Mouse (Mus musculus) heart, embryonic 16.5 days (tissue): Measurements from ENCODE around the gene Paxip1. TPM values are rescaled to one million over a fixed set of nuclear protein-coding genes. Genes with fewer than 3 reads are reported as not detected.
A peak's percentile ranks its signal among the peaks of the same experiment; 100 is the strongest.

Experiments used
- ATAC-seq: fragments of 200-750 bp; cut with Nextera tagmentation; replicated peaks from 2 replicates; pipeline ENCODE4 v1.8.0; 2017; ENCODE audit warnings: moderate number of reproducible peaks; ENCODE audit not compliant: insufficient read depth, low FRiP score; ENCODE audit errors: extremely low read depth
- H3K27ac ChIP-seq: fragments of 300-500 bp; sonication (generic); 2 replicates; pipeline ENCODE4 v1.5.1; 2014; ENCODE audit warnings: mild to moderate bottlenecking, low read length, control low read depth, moderate library complexity
- H3K27me3 ChIP-seq: fragments of 300-500 bp; sonication (generic); 2 replicates; pipeline ENCODE4 v1.6.1; 2014; ENCODE audit warnings: low read length, mixed read lengths; ENCODE audit not compliant: control insufficient read depth, insufficient read depth
- H3K36me3 ChIP-seq: fragments of 300-500 bp; sonication (generic); 2 replicates; pipeline ENCODE4 v1.6.1; 2014; ENCODE audit not compliant: control insufficient read depth, insufficient read depth
- H3K4me1 ChIP-seq: fragments of 300-500 bp; sonication (generic); 2 replicates; pipeline ENCODE4 v1.6.1; 2014; ENCODE audit warnings: low read length, mixed read lengths; ENCODE audit not compliant: control insufficient read depth, insufficient read depth
- H3K4me2 ChIP-seq: fragments of 300-500 bp; sonication (generic); 2 replicates; pipeline ENCODE4 v1.6.1; 2014; ENCODE audit warnings: low read depth, mild to moderate bottlenecking, control low read depth, low read length
- H3K4me3 ChIP-seq: fragments of 300-500 bp; sonication (generic); 2 replicates; pipeline ENCODE4 v1.5.1; 2014; ENCODE audit warnings: mild to moderate bottlenecking, control low read depth, low read length
- H3K9ac ChIP-seq: fragments of 300-500 bp; sonication (generic); 2 replicates; pipeline ENCODE4 v1.6.1; 2014; ENCODE audit warnings: low read length, control low read depth
- H3K9me3 ChIP-seq: fragments of 300-500 bp; sonication (generic); replicated peaks from 2 replicates; pipeline ENCODE4 v1.6.1; 2016; ENCODE audit warnings: low read length; ENCODE audit not compliant: control insufficient read depth
- WGBS: fragments of 180-500 bp; shearing (Covaris S2); extraction: QIAGEN DNeasy Blood & Tissue Kit; methylation state at CpG from one replicate; pipeline ENCODE4 v1.1.7; 2014; 5-methylcytosine and 5-hydroxymethylcytosine counted together
- polyA plus RNA-seq: library from polyadenylated mRNA; unstranded; fragments of >200 nt; fragmentation: Nextera tagmentation; extraction: Ambion mirVana; gene quantifications from 2 replicates; pipeline ENCODE4 v1.2.1, GENCODE M21; 2015

Gene Paxip1
- polyA plus RNA-seq, 1 experiment from 2014 or later, result 19.4 TPM

GRCm38 (mm10) chr5:27739216-27739615 lies 52.3 kb downstream of the Paxip1 start:
- H3K27me3 ChIP-seq, result no peaks in the 10 kb centered on the region
- ATAC-seq, result no peak

GRCm38 (mm10) chr5:27737168-27737567 lies 54.3 kb downstream of the Paxip1 start:
- no peak overlapping the region for H3K4me3 ChIP-seq
- no peak overlapping the region for H3K9ac ChIP-seq
- ATAC-seq, result peak; percentile 60; the same call in 1 of the 2 replicates
- H3K4me1 ChIP-seq, result no peaks in the 10 kb centered on the region
- WGBS, result 4% methylated on average over 3 of the region's 3 CpGs
- H3K36me3 ChIP-seq, result peaks cover 8% of the 10 kb centered on the region
- H3K27ac ChIP-seq, result no peak overlapping the region
- H3K4me2 ChIP-seq, result no peak overlapping the region
- H3K27me3 ChIP-seq, result no peaks in the 10 kb centered on the region
- H3K9me3 ChIP-seq, result no peaks in the 10 kb centered on the region

More at GRCm38 (mm10) chr5:27739216-27739615, 52.3 kb downstream of the Paxip1 start:
- Histone ChIP-seq H3K4me3 (no peak overlapping the region), H3K36me3 (peaks cover 26% of the 10 kb centered on the region), H3K4me2 (no peak overlapping the region), H3K4me1 (no peaks in the 10 kb centered on the region), H3K9ac (no peak overlapping the region), H3K27ac (no peak overlapping the region), H3K9me3 (no peaks in the 10 kb centered on the region)
- WGBS, result 77% methylated on average over 6 of the region's 6 CpGs

GRCm38 (mm10) chr5:27732288-27732868 lies 59.1 kb downstream of the Paxip1 start:
- no peaks in the 10 kb centered on the region for H3K4me1 ChIP-seq
- no peak overlapping the region for H3K4me3 ChIP-seq
- H3K4me2 ChIP-seq, result no peak overlapping the region
- H3K27me3 ChIP-seq, result no peaks in the 10 kb centered on the region
- no peak for ATAC-seq
- H3K27ac ChIP-seq, result no peak overlapping the region
- H3K9me3 ChIP-seq, result no peaks in the 10 kb centered on the region
- no peak overlapping the region for H3K9ac ChIP-seq
- 55% methylated on average over 5 of the region's 5 CpGs for WGBS
- no peaks in the 10 kb centered on the region for H3K36me3 ChIP-seq

GRCm38 (mm10) chr5:27731392-27731791 lies 60.1 kb downstream of the Paxip1 start:
- 69% methylated on average over 1 of the region's 1 CpGs for WGBS
- no peak for ATAC-seq

GRCm38 (mm10) chr5:27730666-27731065 lies 60.8 kb downstream of the Paxip1 start:
- WGBS, result 49% methylated on average over 5 of the region's 5 CpGs
- Histone ChIP-seq H3K27me3 (no peaks in the 10 kb centered on the region), H3K4me3 (no peak overlapping the region), H3K9me3 (no peaks in the 10 kb centered on the region), H3K9ac (no peak overlapping the region), H3K4me2 (no peak overlapping the region), H3K27ac (no peak overlapping the region), H3K4me1 (no peaks in the 10 kb centered on the region), H3K36me3 (no peaks in the 10 kb centered on the region)
- no peak for ATAC-seq

More at GRCm38 (mm10) chr5:27731392-27731791, 60.1 kb downstream of the Paxip1 start:
- no peak overlapping the region for H3K9ac ChIP-seq
- H3K27ac ChIP-seq, result no peak overlapping the region
- no peak overlapping the region for H3K4me2 ChIP-seq
- H3K27me3 ChIP-seq, result no peaks in the 10 kb centered on the region
- no peaks in the 10 kb centered on the region for H3K4me1 ChIP-seq
- H3K9me3 ChIP-seq, result no peaks in the 10 kb centered on the region
- no peak overlapping the region for H3K4me3 ChIP-seq
- H3K36me3 ChIP-seq, result no peaks in the 10 kb centered on the region

- Histone ChIP-seq H3K36me3 (no peaks in the 10 kb centered on the region), H3K9me3 (no peaks in the 10 kb centered on the region), H3K4me1 (no peaks in the 10 kb centered on the region), H3K4me2 (no peak overlapping the region), H3K27me3 (no peaks in the 10 kb centered on the region), H3K27ac (no peak overlapping the region), H3K9ac (no peak overlapping the region), H3K4me3 (no peak overlapping the region)
- no peak for ATAC-seq
- WGBS, result 31% methylated on average over 2 of the region's 2 CpGs
Measured at GRCm38 (mm10) chr5:27724460-27724859, 67.0 kb downstream of the Paxip1 start.

- Histone ChIP-seq H3K36me3 (no peaks in the 10 kb centered on the region), H3K27me3 (no peaks in the 10 kb centered on the region), H3K4me2 (no peak overlapping the region), H3K4me3 (no peak overlapping the region), H3K27ac (no peak overlapping the region), H3K9ac (no peak overlapping the region), H3K9me3 (no peaks in the 10 kb centered on the region), H3K4me1 (no peaks in the 10 kb centered on the region)
- 60% methylated on average over 2 of the region's 2 CpGs for WGBS
- ATAC-seq, result no peak
Measured at GRCm38 (mm10) chr5:27719311-27719710, 72.2 kb downstream of the Paxip1 start.

GRCm38 (mm10) chr5:27717301-27717700 lies 74.2 kb downstream of the Paxip1 start:
- ATAC-seq, result no peak
- Histone ChIP-seq H3K4me2 (no peak overlapping the region), H3K9ac (no peak overlapping the region), H3K27ac (no peak overlapping the region), H3K4me1 (no peaks in the 10 kb centered on the region), H3K36me3 (no peaks in the 10 kb centered on the region), H3K4me3 (no peak overlapping the region), H3K9me3 (no peaks in the 10 kb centered on the region), H3K27me3 (no peaks in the 10 kb centered on the region)

GRCm38 (mm10) chr5:27716026-27716425 lies 75.5 kb downstream of the Paxip1 start:
- Histone ChIP-seq H3K4me1 (no peaks in the 10 kb centered on the region), H3K36me3 (no peaks in the 10 kb centered on the region), H3K9me3 (no peaks in the 10 kb centered on the region), H3K27me3 (no peaks in the 10 kb centered on the region), H3K27ac (no peak overlapping the region), H3K4me2 (no peak overlapping the region), H3K9ac (no peak overlapping the region), H3K4me3 (no peak overlapping the region)
- 77% methylated on average over 4 of the region's 4 CpGs for WGBS
- ATAC-seq, result no peak
